Mouse (Mus musculus) lung, postnatal 0 days (tissue): Measurements from ENCODE around the gene Cmip. TPM values are rescaled to one million over a fixed set of nuclear protein-coding genes. Genes with fewer than 3 reads are reported as not detected.
A peak's percentile ranks its signal among the peaks of the same experiment; 100 is the strongest.

ENCODE experiments used
- ATAC-seq: fragments of 200-750 bp; cut with Nextera tagmentation; 2 replicates; pipeline ENCODE4 v1.8.0; 2017; ENCODE audit warnings: moderate library complexity
- DNase-seq: peaks from one replicate; pipeline ENCODE4 v3.0.0-alpha.2; 2016; ENCODE audit warnings: low spot score
- H3K27ac ChIP-seq: fragments of 300-500 bp; sonication (generic); 2 replicates; pipeline ENCODE4 v1.5.1; 2014; ENCODE audit warnings: antibody characterized with exemption, mild to moderate bottlenecking, low read length, mixed read lengths
- H3K27me3 ChIP-seq: fragments of 300-500 bp; sonication (generic); replicated peaks from 2 replicates; pipeline ENCODE4 v1.6.1; 2014; ENCODE audit warnings: low read length, mixed read lengths; ENCODE audit not compliant: insufficient read depth
- H3K36me3 ChIP-seq: fragments of 300-500 bp; sonication (generic); 2 replicates; pipeline ENCODE4 v1.6.1; 2014; ENCODE audit warnings: low read length, mixed read lengths; ENCODE audit not compliant: insufficient read depth
- H3K4me1 ChIP-seq: fragments of 300-500 bp; sonication (generic); 2 replicates; pipeline ENCODE4 v1.6.1; 2014; ENCODE audit warnings: antibody characterized with exemption, low read depth, low read length, mixed read lengths; ENCODE audit not compliant: insufficient read depth
- H3K4me2 ChIP-seq: fragments of 300-500 bp; sonication (generic); replicated peaks from 2 replicates; pipeline ENCODE4 v1.6.1; 2014; ENCODE audit warnings: low read depth, mild to moderate bottlenecking, low read length, moderate library complexity, mixed read lengths
- H3K4me3 ChIP-seq: fragments of 300-500 bp; sonication (generic); 2 replicates; pipeline ENCODE4 v1.5.1; 2014; ENCODE audit warnings: low read depth, low read length
- H3K9ac ChIP-seq: fragments of 300-500 bp; sonication (generic); replicated peaks from 2 replicates; pipeline ENCODE4 v1.6.1; 2014; ENCODE audit warnings: low read depth, mild to moderate bottlenecking
- H3K9me3 ChIP-seq: fragments of 300-500 bp; sonication (generic); 2 replicates; pipeline ENCODE4 v1.6.1; 2016; ENCODE audit warnings: low read length, mixed read lengths
- CTCF ChIP-seq: IDR thresholded peaks from 2 replicates; pipeline ENCODE4 v1.5.1; 2016; ENCODE audit warnings: antibody characterized with exemption, mild to moderate bottlenecking
- EP300 ChIP-seq: IDR thresholded peaks from 2 replicates; pipeline ENCODE4 v1.6.1; 2016; ENCODE audit warnings: antibody characterized with exemption, mild to moderate bottlenecking, control low read depth
- WGBS: fragments of 180-500 bp; shearing (Covaris S2); extraction: QIAGEN DNeasy Blood & Tissue Kit; methylation state at CpG from one replicate; pipeline ENCODE4 v1.1.7; 2014; 5-methylcytosine and 5-hydroxymethylcytosine counted together
- polyA plus RNA-seq: library from polyadenylated mRNA; unstranded; fragments of >200 nt; fragmentation: Nextera tagmentation; extraction: Ambion mirVana; gene quantifications from 2 replicates; pipeline ENCODE4 v1.2.1, GENCODE M21; 2015

Gene Cmip
- polyA plus RNA-seq, 1 experiment from 2014 or later: 27.6 TPM

GRCm38 (mm10) chr8:117453974-117454373 lies 197.1 kb downstream of the Cmip start:
- Histone ChIP-seq H3K4me2 (no peak overlapping the region), H3K4me3 (no peak overlapping the region), H3K27me3 (no peaks in the 10 kb centered on the region), H3K27ac (no peak overlapping the region), H3K36me3 (peaks cover 57% of the 10 kb centered on the region), H3K9ac (no peak overlapping the region), H3K4me1 (no peaks in the 10 kb centered on the region), H3K9me3 (no peaks in the 10 kb centered on the region)
- no peak for DNase-seq
- 77% methylated on average over 6 of the region's 6 CpGs for WGBS
- TF ChIP-seq EP300 (no peak), CTCF (no peak)
- ATAC-seq: no peak

GRCm38 (mm10) chr8:117454516-117455116 lies 197.8 kb downstream of the Cmip start:
- 91% methylated on average over 14 of the region's 14 CpGs for WGBS
- Histone ChIP-seq H3K9me3 (no peaks in the 10 kb centered on the region), H3K4me1 (no peaks in the 10 kb centered on the region), H3K27me3 (no peaks in the 10 kb centered on the region), H3K4me3 (no peak overlapping the region), H3K9ac (no peak overlapping the region), H3K36me3 (peaks cover 58% of the 10 kb centered on the region), H3K27ac (no peak overlapping the region), H3K4me2 (no peak overlapping the region)
- ATAC-seq (peak; percentile 18; the same call in 1 of the 2 replicates), DNase-seq (no peak)
- TF ChIP-seq CTCF: no peak

DNA sequence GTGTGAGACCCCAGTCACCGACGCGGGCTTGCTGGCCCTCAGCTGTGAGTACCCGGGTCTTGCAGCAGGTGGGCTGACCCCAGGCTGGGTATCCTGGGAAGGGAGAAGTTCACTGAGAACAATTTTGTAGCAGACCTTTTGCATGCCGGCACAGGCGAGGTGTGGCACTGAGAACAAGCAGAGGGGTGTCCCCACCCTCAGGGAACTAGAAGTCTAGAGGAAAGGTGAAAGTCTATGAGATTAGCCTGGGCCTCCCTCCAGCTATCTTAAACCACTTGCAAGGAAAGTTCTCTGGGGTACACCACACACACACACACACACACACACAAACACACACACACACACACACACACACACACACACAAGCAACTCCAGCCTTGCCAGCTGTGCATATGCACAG lies 198.8 kb downstream of the Cmip start:
- Histone ChIP-seq H3K9ac (no peak overlapping the region), H3K4me1 (no peaks in the 10 kb centered on the region), H3K4me3 (no peak overlapping the region), H3K36me3 (peaks cover 54% of the 10 kb centered on the region), H3K4me2 (no peak overlapping the region), H3K27me3 (no peaks in the 10 kb centered on the region), H3K27ac (no peak overlapping the region), H3K9me3 (no peaks in the 10 kb centered on the region)
- 94% methylated on average over 6 of the region's 6 CpGs for WGBS
- TF ChIP-seq CTCF (no peak), EP300 (no peak)
- no peak for ATAC-seq
- DNase-seq: no peak

- Histone ChIP-seq H3K27ac (no peak overlapping the region), H3K9ac (no peak overlapping the region), H3K4me1 (no peaks in the 10 kb centered on the region), H3K27me3 (no peaks in the 10 kb centered on the region), H3K4me3 (no peak overlapping the region), H3K9me3 (no peaks in the 10 kb centered on the region), H3K4me2 (no peak overlapping the region), H3K36me3 (peaks cover 32% of the 10 kb centered on the region)
- ATAC-seq: peak; percentile 58
- TF ChIP-seq EP300 (no peak), CTCF (no peak)
- peak; percentile 60 for DNase-seq
- WGBS: 25% methylated on average over 3 of the region's 5 CpGs
These were observed 201.6 kb downstream of the Cmip start for GRCm38 (mm10) chr8:117458440-117458839.

DNA sequence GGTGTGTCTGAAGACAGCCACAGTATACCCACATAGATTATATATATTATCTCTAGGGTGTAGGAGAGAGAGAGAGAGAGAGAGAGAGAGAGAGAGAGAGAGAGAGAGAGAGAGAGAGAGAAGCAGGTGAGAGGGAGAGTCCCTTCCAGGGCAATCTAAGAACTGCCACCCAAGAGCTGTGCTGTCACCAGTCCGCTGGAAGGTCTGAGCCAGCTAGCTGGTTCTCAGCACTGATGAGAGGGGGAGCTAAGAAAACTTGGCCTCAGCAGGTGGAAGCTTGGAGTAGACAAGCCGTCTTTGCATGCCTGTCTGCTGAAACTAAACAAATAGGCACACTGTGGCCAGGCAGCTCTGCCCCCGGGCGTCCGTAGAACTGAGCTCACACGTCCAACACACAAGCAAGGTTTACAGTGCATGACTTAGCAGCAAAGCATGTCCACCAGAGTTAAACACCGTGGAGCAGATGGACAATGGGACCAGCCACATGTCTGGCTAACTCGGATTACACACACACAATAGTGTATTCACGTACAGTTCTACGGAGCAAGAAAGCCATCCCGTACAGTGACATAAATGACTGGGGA lies 205.9 kb downstream of the Cmip start:
- WGBS: 48% methylated on average over 11 of the region's 11 CpGs
- Histone ChIP-seq H3K4me2 (no peak overlapping the region), H3K36me3 (peaks cover 4% of the 10 kb centered on the region; the same call in 1 of the 2 replicates), H3K4me1 (no peaks in the 10 kb centered on the region), H3K27me3 (no peaks in the 10 kb centered on the region), H3K9ac (no peak overlapping the region), H3K4me3 (no peak overlapping the region), H3K9me3 (no peaks in the 10 kb centered on the region), H3K27ac (no peak overlapping the region)
- TF ChIP-seq CTCF (no peak), EP300 (no peak)
- ATAC-seq (no peak), DNase-seq (no peak)

- no peaks in the 10 kb centered on the region for H3K4me1 ChIP-seq
- H3K27me3 ChIP-seq: no peaks in the 10 kb centered on the region
- DNase-seq (no peak), ATAC-seq (no peak)
- 93% methylated on average over 6 of the region's 6 CpGs for WGBS
- no peak overlapping the region for H3K4me3 ChIP-seq
- TF ChIP-seq EP300 (no peak), CTCF (peak; percentile 54)
- H3K4me2 ChIP-seq: no peak overlapping the region
- H3K9ac ChIP-seq: no peak overlapping the region
- no peak overlapping the region for H3K27ac ChIP-seq
- no peaks in the 10 kb centered on the region for H3K9me3 ChIP-seq
- H3K36me3 ChIP-seq: 0 out of 2 replicates have a peak, but pooled peaks cover 4% of the 10 kb centered on the region
These were observed 207.7 kb downstream of the Cmip start for GRCm38 (mm10) chr8:117464525-117464924.
